Mouse (Mus musculus): ENCODE measurements around the gene Cyth1. TPM values are rescaled to one million over a fixed set of nuclear protein-coding genes. Genes with fewer than 3 reads are reported as not detected.

Cyth1 gene
- polyA plus RNA-seq, 1 experiment: 6.1 TPM

DNA sequence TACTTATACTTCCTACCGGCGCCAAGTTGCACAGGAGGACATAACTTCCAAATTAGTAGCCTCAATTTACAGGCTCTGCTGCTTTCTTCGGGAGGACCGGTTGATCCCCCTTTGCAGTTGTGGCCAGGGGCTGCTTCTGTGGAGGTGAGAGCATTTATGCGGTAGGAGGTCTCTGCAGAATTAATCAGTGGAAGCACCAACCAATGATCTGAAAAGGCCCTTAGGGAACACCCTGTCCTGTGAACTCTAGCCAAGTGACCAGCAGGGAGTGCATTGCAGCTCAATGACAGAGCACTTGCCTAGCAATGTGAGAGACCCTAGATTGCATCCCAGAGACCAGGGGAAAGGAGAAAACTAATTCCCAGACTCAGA lies 606 bp upstream of the Cyth1 start:
- TF ChIP-seq EP300 (IDR thresholded peaks at IDR 0.05; ENCODE audit: insufficient read depth, low read depth, low read length) (no peak), CTCF (IDR thresholded peaks at IDR 0.05; ENCODE audit: low read depth, low read length) (no peak)
- H3K4me3 ChIP-seq (ENCODE audit: low read depth, low read length): peak overlapping the region; percentile 42
- no peak overlapping the region for H3K9ac ChIP-seq (ENCODE audit: low read depth, poor library complexity, severe bottlenecking)
- no peaks in the 10 kb centered on the region for H3K27me3 ChIP-seq (ENCODE audit: control insufficient read depth, insufficient read depth, low read length, poor library complexity, severe bottlenecking)
- H3K9me3 ChIP-seq (replicated peaks; ENCODE audit: control insufficient read depth, insufficient read depth, low read length, poor library complexity, severe bottlenecking): no peaks in the 10 kb centered on the region
- H3K27ac ChIP-seq (ENCODE audit: insufficient read depth, low read length): no peak overlapping the region
- no peaks in the 10 kb centered on the region for H3K36me3 ChIP-seq (ENCODE audit: control insufficient read depth, insufficient read depth, low read length, poor library complexity, severe bottlenecking)
- H3K4me1 ChIP-seq (ENCODE audit: control insufficient read depth, insufficient read depth, low read length): peaks cover under 1% of the 10 kb centered on the region

DNA sequence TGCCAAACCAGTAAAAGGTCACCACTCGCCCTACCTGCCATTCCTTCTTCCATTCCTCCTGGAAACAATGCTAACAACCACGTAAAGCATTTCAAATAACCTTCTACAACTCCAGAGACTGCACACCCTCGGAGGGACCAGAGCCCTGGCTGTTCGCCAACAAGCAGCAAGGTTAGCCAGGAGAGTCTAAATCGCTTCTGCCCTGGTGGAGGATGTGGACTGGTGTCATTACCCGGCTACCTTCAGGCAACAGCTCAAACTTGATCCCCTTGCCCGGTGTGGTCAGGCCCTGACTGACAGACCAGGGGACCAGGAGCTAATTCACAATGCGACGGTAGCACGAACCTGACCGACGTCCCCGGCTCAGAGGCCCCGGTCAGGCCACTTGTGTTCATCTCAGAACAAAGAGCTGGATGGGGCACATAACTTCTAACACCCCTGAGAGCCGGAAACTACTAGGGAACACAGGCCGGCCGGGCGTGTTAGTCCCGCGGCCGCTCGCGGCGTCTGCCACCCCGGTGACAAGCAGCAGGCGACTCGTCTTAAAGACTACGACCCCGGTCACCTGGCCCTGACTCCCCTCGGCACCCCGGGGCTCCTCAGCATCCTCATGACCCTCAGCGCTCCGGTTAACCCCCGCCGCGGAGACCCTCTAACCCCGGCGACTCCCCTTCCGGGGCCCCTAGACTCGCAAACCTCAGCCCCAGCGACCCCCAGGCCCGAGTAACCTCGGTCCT lies 865 bp downstream of the Cyth1 start:
- Histone ChIP-seq H3K36me3 (ENCODE audit: control insufficient read depth, insufficient read depth, low read length, poor library complexity, severe bottlenecking) (no peaks in the 10 kb centered on the region), H3K4me1 (ENCODE audit: control insufficient read depth, insufficient read depth, low read length) (no peaks in the 10 kb centered on the region), H3K9me3 (replicated peaks; ENCODE audit: control insufficient read depth, insufficient read depth, low read length, poor library complexity, severe bottlenecking) (no peaks in the 10 kb centered on the region), H3K4me3 (ENCODE audit: low read depth, low read length) (peak overlapping the region; percentile 77), H3K27ac (ENCODE audit: insufficient read depth, low read length) (no peak overlapping the region), H3K27me3 (ENCODE audit: control insufficient read depth, insufficient read depth, low read length, poor library complexity, severe bottlenecking) (no peaks in the 10 kb centered on the region), H3K9ac (ENCODE audit: low read depth, poor library complexity, severe bottlenecking) (peak overlapping the region; percentile 73)
- no peak for TF ChIP-seq EP300 (IDR thresholded peaks at IDR 0.05; ENCODE audit: insufficient read depth, low read depth, low read length)
- no peak for TF ChIP-seq POLR2A (IDR thresholded peaks at IDR 0.05; ENCODE audit: insufficient read depth, low read length)
- TF ChIP-seq CTCF (IDR thresholded peaks at IDR 0.05; ENCODE audit: low read depth, low read length): no peak

DNA sequence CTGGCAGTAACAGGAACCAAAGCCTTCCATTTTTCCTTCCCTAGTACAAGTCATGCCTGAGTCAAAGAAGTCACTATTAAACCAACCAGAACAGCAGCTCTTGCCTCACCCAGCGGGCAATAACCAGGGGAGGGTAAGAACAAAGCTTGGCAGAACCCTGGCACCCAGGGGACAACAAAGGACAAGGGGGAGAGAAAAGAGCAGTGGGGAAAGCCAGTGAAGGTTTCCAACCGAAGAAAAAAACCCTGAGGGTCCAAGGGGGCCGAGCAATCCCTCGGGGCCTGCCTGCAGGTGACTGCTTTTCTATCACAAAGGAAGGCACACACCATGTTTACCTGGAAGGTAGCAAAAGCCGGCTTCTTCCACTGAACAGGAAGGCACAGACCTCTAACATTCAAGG lies 1.7 kb downstream of the Cyth1 start:
- no peak overlapping the region for H3K9ac ChIP-seq (ENCODE audit: low read depth, poor library complexity, severe bottlenecking)
- H3K4me3 ChIP-seq (ENCODE audit: low read depth, low read length): no peak overlapping the region
- TF ChIP-seq POLR2A (IDR thresholded peaks at IDR 0.05; ENCODE audit: insufficient read depth, low read length): no peak
- no peak overlapping the region for H3K27ac ChIP-seq (ENCODE audit: insufficient read depth, low read length)
- H3K27me3 ChIP-seq (ENCODE audit: control insufficient read depth, insufficient read depth, low read length, poor library complexity, severe bottlenecking): no peaks in the 10 kb centered on the region
- no peaks in the 10 kb centered on the region for H3K36me3 ChIP-seq (ENCODE audit: control insufficient read depth, insufficient read depth, low read length, poor library complexity, severe bottlenecking)
- no peaks in the 10 kb centered on the region for H3K9me3 ChIP-seq (replicated peaks; ENCODE audit: control insufficient read depth, insufficient read depth, low read length, poor library complexity, severe bottlenecking)
- no peaks in the 10 kb centered on the region for H3K4me1 ChIP-seq (ENCODE audit: control insufficient read depth, insufficient read depth, low read length)

DNA sequence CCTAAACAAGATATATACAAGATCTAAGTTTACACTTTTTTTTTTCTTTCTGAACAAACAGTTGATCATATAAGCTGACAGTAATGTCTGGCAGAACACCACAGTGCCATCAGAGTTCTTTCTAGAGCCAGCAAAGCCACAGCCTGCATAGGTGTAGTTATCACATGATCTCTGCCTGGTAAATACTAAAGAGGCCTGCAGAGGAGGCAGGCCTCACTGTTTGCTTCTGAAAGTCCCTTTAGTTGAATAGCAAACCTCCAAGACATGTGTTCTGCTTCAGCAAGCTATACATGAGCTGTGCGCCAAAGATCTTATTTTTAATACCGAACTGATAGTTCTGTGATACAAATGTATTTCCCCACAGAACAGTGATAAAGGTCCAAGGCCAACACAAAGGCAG lies 3.3 kb downstream of the Cyth1 start:
- no peaks in the 10 kb centered on the region for H3K36me3 ChIP-seq (ENCODE audit: control insufficient read depth, insufficient read depth, low read length, poor library complexity, severe bottlenecking)
- no peaks in the 10 kb centered on the region for H3K9me3 ChIP-seq (replicated peaks; ENCODE audit: control insufficient read depth, insufficient read depth, low read length, poor library complexity, severe bottlenecking)
- no peak overlapping the region for H3K4me3 ChIP-seq (ENCODE audit: low read depth, low read length)
- no peaks in the 10 kb centered on the region for H3K27me3 ChIP-seq (ENCODE audit: control insufficient read depth, insufficient read depth, low read length, poor library complexity, severe bottlenecking)
- TF ChIP-seq CTCF (IDR thresholded peaks at IDR 0.05; ENCODE audit: low read depth, low read length): no peak
- no peak overlapping the region for H3K9ac ChIP-seq (ENCODE audit: low read depth, poor library complexity, severe bottlenecking)
- H3K4me1 ChIP-seq (ENCODE audit: control insufficient read depth, insufficient read depth, low read length): no peaks in the 10 kb centered on the region
- H3K27ac ChIP-seq (ENCODE audit: insufficient read depth, low read length): no peak overlapping the region

GRCm38 (mm10) chr11:118243627-118244261 lies 4.6 kb downstream of the Cyth1 start:
- Histone ChIP-seq H3K27ac (ENCODE audit: insufficient read depth, low read length) (no peak overlapping the region), H3K27me3 (ENCODE audit: control insufficient read depth, insufficient read depth, low read length, poor library complexity, severe bottlenecking) (no peaks in the 10 kb centered on the region), H3K9me3 (replicated peaks; ENCODE audit: control insufficient read depth, insufficient read depth, low read length, poor library complexity, severe bottlenecking) (no peaks in the 10 kb centered on the region), H3K4me1 (ENCODE audit: control insufficient read depth, insufficient read depth, low read length) (no peaks in the 10 kb centered on the region), H3K4me3 (ENCODE audit: low read depth, low read length) (no peak overlapping the region), H3K9ac (ENCODE audit: low read depth, poor library complexity, severe bottlenecking) (no peak overlapping the region), H3K36me3 (ENCODE audit: control insufficient read depth, insufficient read depth, low read length, poor library complexity, severe bottlenecking) (no peaks in the 10 kb centered on the region)
- TF ChIP-seq CTCF (IDR thresholded peaks at IDR 0.05; ENCODE audit: low read depth, low read length) (no peak), POLR2A (IDR thresholded peaks at IDR 0.05; ENCODE audit: insufficient read depth, low read length) (no peak), EP300 (IDR thresholded peaks at IDR 0.05; ENCODE audit: insufficient read depth, low read depth, low read length) (no peak)

DNA sequence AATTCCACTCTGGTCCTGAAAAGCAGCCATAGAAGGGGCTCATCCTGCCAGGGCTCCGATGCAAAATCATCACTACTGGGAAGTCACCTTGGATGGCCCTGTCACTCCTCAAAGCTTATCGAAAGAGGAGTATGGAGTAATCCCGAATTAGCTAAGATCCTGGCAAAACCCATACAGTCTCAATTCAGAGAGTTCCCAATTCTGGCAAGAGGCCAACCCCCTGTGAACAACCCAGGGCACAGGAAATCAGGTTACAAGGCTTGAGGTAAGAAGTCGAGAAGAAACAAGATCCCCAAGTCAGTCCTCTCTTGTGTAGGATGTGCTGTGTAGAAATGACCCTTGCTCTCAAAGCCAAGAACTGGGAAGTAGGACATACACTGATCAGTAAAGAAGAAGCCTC lies 5.9 kb downstream of the Cyth1 start:
- no peaks in the 10 kb centered on the region for H3K36me3 ChIP-seq (ENCODE audit: control insufficient read depth, insufficient read depth, low read length, poor library complexity, severe bottlenecking)
- no peaks in the 10 kb centered on the region for H3K4me1 ChIP-seq (ENCODE audit: control insufficient read depth, insufficient read depth, low read length)
- TF ChIP-seq CTCF (IDR thresholded peaks at IDR 0.05; ENCODE audit: low read depth, low read length): no peak
- TF ChIP-seq POLR2A (IDR thresholded peaks at IDR 0.05; ENCODE audit: insufficient read depth, low read length): no peak
- TF ChIP-seq EP300 (IDR thresholded peaks at IDR 0.05; ENCODE audit: insufficient read depth, low read depth, low read length): no peak
- H3K27ac ChIP-seq (ENCODE audit: insufficient read depth, low read length): no peak overlapping the region
- H3K4me3 ChIP-seq (ENCODE audit: low read depth, low read length): no peak overlapping the region
- H3K9ac ChIP-seq (ENCODE audit: low read depth, poor library complexity, severe bottlenecking): no peak overlapping the region
- H3K27me3 ChIP-seq (ENCODE audit: control insufficient read depth, insufficient read depth, low read length, poor library complexity, severe bottlenecking): no peaks in the 10 kb centered on the region
- H3K9me3 ChIP-seq (replicated peaks; ENCODE audit: control insufficient read depth, insufficient read depth, low read length, poor library complexity, severe bottlenecking): no peaks in the 10 kb centered on the region

All from ES-Bruce4 (cell line).